Mouse (Mus musculus): ENCODE results near the gene Zfp948. TPM values are rescaled to one million over a fixed set of nuclear protein-coding genes. Genes with fewer than 3 reads are reported as not detected.

Gene Zfp948
- total RNA-seq (2022), result 1 to 10 TPM in 3 of 4 experiments, under 1 TPM in 1; 0.97 to 1.9 (median 1.6) TPM

GRCm38 (mm10) chr17:21566728-21567349 is at the start of gene Zfp948:
Gene Zfp948 (plus strand): TSS chr17:21567008.
- DNase-seq (ENCODE audit: low spot score in 2 of 2), result peak; percentile 58 to 67

GRCm38 (mm10) chr17:21517130-21517671 is 49.6 kb upstream of the Zfp948 start:
- no peak for DNase-seq (ENCODE audit: low spot score in 2 of 2)

- DNase-seq (ENCODE audit: low spot score in 2 of 2), result no peak
These were observed 40.5 kb upstream of the Zfp948 start for GRCm38 (mm10) chr17:21526270-21526669.

GRCm38 (mm10) chr17:21530645-21531330 is 36.0 kb upstream of the Zfp948 start:
- DNase-seq (ENCODE audit: low spot score in 2 of 2), result no peak

GRCm38 (mm10) chr17:21531621-21532020 is 35.2 kb upstream of the Zfp948 start:
- no peak for DNase-seq (ENCODE audit: low spot score in 2 of 2)

- peak; percentile 44 to 47 for DNase-seq (ENCODE audit: low spot score in 2 of 2)
These were observed 34.5 kb upstream of the Zfp948 start for GRCm38 (mm10) chr17:21532101-21532951.

GRCm38 (mm10) chr17:21533961-21534360 is 32.8 kb upstream of the Zfp948 start:
- DNase-seq (ENCODE audit: low spot score in 2 of 2), result no peak

- no peak for DNase-seq (ENCODE audit: low spot score in 2 of 2)
These were observed 32.2 kb upstream of the Zfp948 start for GRCm38 (mm10) chr17:21534460-21535095.

GRCm38 (mm10) chr17:21535096-21536001 is 31.5 kb upstream of the Zfp948 start, which contains the start of gene Zfp52:
Gene Zfp52 (plus strand): TSS chr17:21535539.
- peak; percentile 43 to 57 for DNase-seq (ENCODE audit: low spot score in 2 of 2)

GRCm38 (mm10) chr17:21536096-21536495 is 30.7 kb upstream of the Zfp948 start:
- no peak for DNase-seq (ENCODE audit: low spot score in 2 of 2)

- DNase-seq (ENCODE audit: low spot score in 2 of 2), result no peak
These were observed 30.1 kb upstream of the Zfp948 start for GRCm38 (mm10) chr17:21536676-21537075.

- no peak for DNase-seq (ENCODE audit: low spot score in 2 of 2)
These were observed 9.0 kb upstream of the Zfp948 start for GRCm38 (mm10) chr17:21557831-21558230.

GRCm38 (mm10) chr17:21566220-21566619 is 588 bp upstream of the Zfp948 start:
- no peak for DNase-seq (ENCODE audit: low spot score in 2 of 2)

- no peak for DNase-seq (ENCODE audit: low spot score in 2 of 2)
These were observed 888 bp downstream of the Zfp948 start for GRCm38 (mm10) chr17:21567696-21568095.

GRCm38 (mm10) chr17:21579080-21579479 is 12.3 kb downstream of the Zfp948 start:
- DNase-seq (ENCODE audit: low spot score in 2 of 2), result no peak

- DNase-seq (ENCODE audit: low spot score in 2 of 2), result no peak
These were observed 12.8 kb downstream of the Zfp948 start for GRCm38 (mm10) chr17:21579493-21580175.

GRCm38 (mm10) chr17:21585521-21585920 is 18.7 kb downstream of the Zfp948 start:
- no peak for DNase-seq (ENCODE audit: low spot score in 2 of 2)

GRCm38 (mm10) chr17:21616356-21616755 is 49.5 kb downstream of the Zfp948 start:
- DNase-seq (ENCODE audit: low spot score in 2 of 2), result no peak

- DNase-seq (ENCODE audit: low spot score in 2 of 2), result no peak
These were observed 50.5 kb downstream of the Zfp948 start for GRCm38 (mm10) chr17:21617352-21617751.

- DNase-seq (ENCODE audit: low spot score in 2 of 2), result no peak
These were observed 56.8 kb downstream of the Zfp948 start for GRCm38 (mm10) chr17:21623647-21624046.

Measured in gastrocnemius, adult 8-10 months (tissue).